Mouse (Mus musculus) cortical plate, adult 2 months (tissue): ENCODE measurements around the gene Ift172.

Experiments used
- CTCF ChIP-seq: fragments of 200-500 bp; IDR thresholded peaks from 2 replicates; pipeline ENCODE4 v1.5.1; 2011; ENCODE audit warnings: mild to moderate bottlenecking, control low read depth, low read length; ENCODE audit not compliant: insufficient read depth; ENCODE audit errors: extremely low read depth
- POLR2A ChIP-seq: fragments of 200-500 bp; IDR thresholded peaks from 2 replicates; pipeline ENCODE4 v1.6.1; 2011; ENCODE audit warnings: mild to moderate bottlenecking, low read length, control low read depth; ENCODE audit not compliant: insufficient read depth; ENCODE audit errors: extremely low read depth

GRCm38 (mm10) chr5:31297047-31297757 is 6.3 kb upstream of the Ift172 start, which contains the start of gene Gckr:
- TF ChIP-seq POLR2A (no peak), CTCF (no peak)
